Mouse (Mus musculus) ES-E14 (cell line): ENCODE measurements around the gene Cyp2u1. TPM values are rescaled to one million over a fixed set of nuclear protein-coding genes. Genes with fewer than 3 reads are reported as not detected.
A peak's percentile ranks its signal among the peaks of the same experiment; 100 is the strongest.

Source experiments
- DNase-seq: peaks from one replicate; pipeline ENCODE4 v3.0.0-alpha.2; 2013; ENCODE audit warnings: low read depth, low spot score
- H3K27ac ChIP-seq: 2 replicates; pipeline ENCODE4 v1.5.1; 2012; ENCODE audit warnings: low read depth, mild to moderate bottlenecking, low read length, moderate library complexity, mixed read lengths; ENCODE audit not compliant: poor library complexity, insufficient read depth, severe bottlenecking
- H3K36me3 ChIP-seq: 2 replicates; pipeline ENCODE4 v1.6.1; 2012; ENCODE audit warnings: mild to moderate bottlenecking, low read length, moderate library complexity, mixed read lengths; ENCODE audit not compliant: control insufficient read depth, poor library complexity, insufficient read depth, severe bottlenecking
- H3K4me1 ChIP-seq, 2 experiments: fragments of 150-350 bp in 1 of 2; sonication (generic) in 1 of 2; 2 replicates each; pipeline ENCODE4 v1.6.1; 2012; ENCODE audit warnings: low read length in 2 of 2, mild to moderate bottlenecking in 1 of 2, mixed read lengths in 1 of 2; ENCODE audit not compliant: control insufficient read depth in 2 of 2, insufficient read depth in 2 of 2, poor library complexity in 1 of 2
- H3K4me3 ChIP-seq, 2 experiments: fragments of 150-350 bp in 1 of 2; sonication (generic) in 1 of 2; 2 replicates each; pipeline ENCODE4 v1.5.1; 2012; ENCODE audit warnings: low read length in 2 of 2, low read depth in 1 of 2, mild to moderate bottlenecking in 1 of 2, mixed read lengths in 1 of 2; ENCODE audit not compliant: insufficient read depth in 1 of 2, poor library complexity in 1 of 2, severe bottlenecking in 1 of 2
- H3K9ac ChIP-seq: 2 replicates; pipeline ENCODE4 v1.6.1; 2012; ENCODE audit warnings: low read depth, mild to moderate bottlenecking, low read length, mixed read lengths; ENCODE audit not compliant: poor library complexity, insufficient read depth, severe bottlenecking
- H3K9me3 ChIP-seq: fragments of 150-350 bp; sonication (generic); 2 replicates; pipeline ENCODE4 v1.6.1; 2012; ENCODE audit warnings: low read depth, mild to moderate bottlenecking, low read length; ENCODE audit not compliant: control insufficient read depth, insufficient read depth
- CHD2 ChIP-seq: IDR thresholded peaks from 2 replicates; pipeline ENCODE4 v1.6.1; 2014; ENCODE audit warnings: mild to moderate bottlenecking, low read depth, low read length, inconsistent platforms
- HCFC1 ChIP-seq: IDR thresholded peaks from 2 replicates; pipeline ENCODE4 v1.6.1; 2012; ENCODE audit warnings: low read length, inconsistent platforms, borderline replicate concordance; ENCODE audit not compliant: insufficient read depth
- MAFK ChIP-seq: IDR thresholded peaks from 2 replicates; pipeline ENCODE4 v1.6.1; 2014; ENCODE audit warnings: mild to moderate bottlenecking, low read depth, low read length, inconsistent platforms; ENCODE audit not compliant: insufficient read depth
- ZC3H11A ChIP-seq: IDR thresholded peaks from 2 replicates; pipeline ENCODE4 v1.6.1; 2012; ENCODE audit warnings: low read depth, mild to moderate bottlenecking, inconsistent platforms, low read length, borderline replicate concordance
- ZNF384 ChIP-seq: IDR thresholded peaks from 2 replicates; pipeline ENCODE4 v1.6.1; 2012; ENCODE audit warnings: low read depth, low read length, inconsistent platforms
- in situ Hi-C, 2 experiments: fragments of 600-800 bp; cut with MboI; formaldehyde crosslinking; loops; one replicate each; pipeline ENCODE4 v1.15.1; 2025; ENCODE audit warnings: low sequenced_read_pairs in 2 of 2, inconsistent platforms in 1 of 2; ENCODE audit not compliant: unreplicated experiment in 2 of 2
- total RNA-seq: library from RNA; depleted of rRNA; stranded (reverse); fragments of 300-350 nt; gene quantifications from 2 replicates; pipeline ENCODE4 v1.2.3, GENCODE M21; 2012; rRNA removed

Cyp2u1 gene
- total RNA-seq: 1.7 and 2.6 TPM in 2 replicates

- H3K4me3 ChIP-seq: peak within 1 kb of the TSS; percentile 84 to 92
- TF ChIP-seq ZNF384 (no peak), CHD2 (peak; percentile 89)
- no peaks in the 10 kb centered on the region for H3K36me3 ChIP-seq
- H3K27ac ChIP-seq: no peak within 1 kb of the TSS
- H3K9ac ChIP-seq: peak within 1 kb of the TSS; percentile 55
- in situ Hi-C loops: no loop called here
- peak; percentile 77 for DNase-seq
- H3K4me1 ChIP-seq: no peaks in the 10 kb centered on the region; a peak in 1 of 4 replicates
- no peaks in the 10 kb centered on the region for H3K9me3 ChIP-seq
Measured at GRCm38 (mm10) chr3:131302452-131303319, at the start of gene Cyp2u1. Gene Cyp2u1, minus strand, starts transcription at chr3:131303227.

GRCm38 (mm10) chr3:131350539-131350938 is 47.5 kb upstream of the Cyp2u1 start:
- H3K9me3 ChIP-seq: no peaks in the 10 kb centered on the region
- no peaks in the 10 kb centered on the region for H3K36me3 ChIP-seq
- DNase-seq: no peak
- in situ Hi-C loops: no loop called here
- H3K4me1 ChIP-seq: no peaks in the 10 kb centered on the region
- no peak for TF ChIP-seq ZNF384
- TF ChIP-seq MAFK: no peak
- no peak for TF ChIP-seq HCFC1
- no peak for TF ChIP-seq CHD2
- TF ChIP-seq ZC3H11A: no peak
- no peak overlapping the region for H3K27ac ChIP-seq
- no peak overlapping the region for H3K9ac ChIP-seq
- no peak overlapping the region for H3K4me3 ChIP-seq

DNA sequence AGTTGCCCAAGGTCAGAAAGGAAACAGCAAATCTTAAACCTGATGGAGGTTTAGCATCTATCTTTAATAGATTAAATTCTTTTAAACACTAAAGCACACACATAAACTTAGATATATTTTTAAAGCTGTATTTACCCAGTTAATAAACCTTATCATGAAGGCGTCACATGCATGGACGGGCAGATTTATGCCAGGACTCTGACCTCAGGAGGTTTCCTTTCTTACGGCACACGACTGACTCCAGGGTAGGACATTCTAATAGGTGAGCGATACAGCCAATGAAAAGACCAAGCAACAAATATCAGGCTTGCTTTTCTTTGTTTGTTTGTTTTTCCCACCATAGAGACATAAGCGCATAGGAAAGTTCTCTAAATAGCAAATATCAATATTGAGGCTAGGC is 46.0 kb upstream of the Cyp2u1 start:
- Histone ChIP-seq H3K4me1 (no peaks in the 10 kb centered on the region), H3K4me3 (no peak overlapping the region), H3K27ac (no peak overlapping the region), H3K9me3 (no peaks in the 10 kb centered on the region), H3K9ac (no peak overlapping the region), H3K36me3 (no peaks in the 10 kb centered on the region)
- no peak for DNase-seq
- in situ Hi-C loops: no loop called here
- TF ChIP-seq MAFK (no peak), ZNF384 (no peak), CHD2 (no peak), ZC3H11A (no peak), HCFC1 (no peak)

DNA sequence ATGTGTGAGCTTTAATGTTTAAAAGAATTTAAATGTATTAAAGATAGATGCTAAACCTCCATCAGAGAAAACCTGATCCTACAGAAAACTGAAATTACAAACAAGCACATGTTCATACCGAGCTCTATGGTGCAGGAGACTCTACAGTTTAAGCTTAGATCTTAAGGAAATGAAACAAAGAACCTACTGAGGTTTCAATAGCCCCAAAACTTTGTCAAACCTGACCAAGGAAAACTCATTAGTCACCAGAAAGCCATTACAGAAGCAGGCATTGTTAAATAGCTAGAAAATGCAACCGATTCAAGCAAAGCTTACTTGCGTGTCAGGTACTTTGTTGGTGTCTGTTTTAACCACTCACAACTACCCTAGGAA is 45.5 kb upstream of the Cyp2u1 start:
- in situ Hi-C loops: no loop called here
- Histone ChIP-seq H3K4me1 (no peaks in the 10 kb centered on the region), H3K9me3 (no peaks in the 10 kb centered on the region), H3K27ac (no peak overlapping the region), H3K9ac (no peak overlapping the region), H3K4me3 (no peak overlapping the region), H3K36me3 (no peaks in the 10 kb centered on the region)
- TF ChIP-seq MAFK (no peak), CHD2 (no peak), ZNF384 (no peak), ZC3H11A (no peak), HCFC1 (no peak)
- DNase-seq: no peak
